Mouse (Mus musculus): Measurements from ENCODE around the gene Rhot2. TPM values are rescaled to one million over a fixed set of nuclear protein-coding genes. Genes with fewer than 3 reads are reported as not detected.

Rhot2 gene
- total RNA-seq (2021): 10 to 100 TPM; 34.9 to 41.5 TPM
- long read RNA-seq, experiment 1, transcript Rhot2-201 (19 exons, 3,189 nt): major isoform, 7 of 17 reads
- long read RNA-seq, experiment 1, partial matches to known transcripts: 5 of 17 reads
- long read RNA-seq, experiment 1, other reads (novel, unspliced or antisense): 5 of 17 reads
- long read RNA-seq, experiment 2, transcript Rhot2-201 (19 exons, 3,189 nt): major isoform, 9 of 28 reads
- long read RNA-seq, experiment 2, partial matches to known transcripts: 12 of 28 reads
- long read RNA-seq, experiment 2, other reads (novel, unspliced or antisense): 6 of 28 reads

GRCm38 (mm10) chr17:25844396-25844901 is at the start of gene Rhot2:
Gene Rhot2 (minus strand): TSS chr17:25844851.
- DNase-seq (ENCODE audit: low spot score in 2 of 2): peak; percentile 88 to 95

DNA sequence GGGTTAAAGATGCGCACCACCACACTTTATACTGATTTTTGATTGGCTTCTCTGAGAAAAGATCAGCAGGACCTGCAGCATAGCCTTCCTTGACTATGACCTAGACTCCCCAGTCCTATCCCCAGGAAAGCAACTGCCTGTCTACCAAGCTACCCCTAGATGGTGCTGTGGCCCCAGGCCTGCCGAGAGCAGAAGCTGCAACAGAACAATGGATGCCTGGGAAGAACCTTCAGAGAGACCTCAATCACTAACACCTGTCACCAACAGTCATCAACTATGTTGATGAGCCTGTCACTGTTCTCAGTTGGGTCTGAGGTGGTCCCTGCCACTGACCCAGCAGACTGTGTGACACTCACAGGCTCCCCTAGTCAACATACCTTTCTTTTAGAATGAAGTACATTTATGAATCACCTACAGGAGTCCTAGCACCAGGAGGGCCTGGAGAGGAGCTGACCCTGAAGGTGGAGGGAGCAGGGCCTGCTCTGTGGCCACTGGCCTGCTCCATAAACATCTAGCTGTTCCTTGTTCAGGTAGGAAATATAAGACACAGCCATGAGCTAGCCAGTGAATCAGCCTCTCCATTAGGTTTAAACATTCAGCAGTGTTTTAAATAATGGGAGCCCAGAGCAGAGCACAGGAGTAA is 49.4 kb upstream of the Rhot2 start:
- peak in 1 of 2 experiments; percentile 63 for DNase-seq (ENCODE audit: low spot score in 2 of 2)

GRCm38 (mm10) chr17:25888837-25889236 is 44.2 kb upstream of the Rhot2 start:
- DNase-seq (ENCODE audit: low spot score in 2 of 2): no peak

- DNase-seq (ENCODE audit: low spot score in 2 of 2): no peak
These were observed 42.8 kb upstream of the Rhot2 start for GRCm38 (mm10) chr17:25887467-25887866.

- DNase-seq (ENCODE audit: low spot score in 2 of 2): no peak
These were observed 42.2 kb upstream of the Rhot2 start for GRCm38 (mm10) chr17:25886806-25887205.

GRCm38 (mm10) chr17:25885636-25886035 is 41.0 kb upstream of the Rhot2 start:
- DNase-seq (ENCODE audit: low spot score in 2 of 2): no peak

DNA sequence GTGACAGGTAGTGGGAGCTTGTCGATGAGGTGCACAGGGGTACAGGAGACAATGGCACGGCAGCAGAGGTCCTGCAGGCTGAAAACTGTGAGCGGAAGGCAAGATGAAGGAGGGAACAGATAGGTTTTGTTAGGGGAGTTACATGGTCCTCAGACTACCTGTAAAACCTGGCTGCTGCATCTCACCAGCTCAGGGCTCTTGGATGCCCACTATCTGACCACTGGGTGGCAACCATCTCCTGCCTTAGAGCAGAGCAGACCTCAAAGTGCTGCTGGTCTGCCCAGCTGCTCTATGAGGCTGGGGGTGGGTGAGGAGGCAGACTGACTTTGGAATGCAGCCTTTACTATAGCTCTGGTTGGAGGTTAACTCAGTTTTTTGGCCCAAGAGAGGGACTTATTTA is 39.2 kb upstream of the Rhot2 start:
- no peak for DNase-seq (ENCODE audit: low spot score in 2 of 2)

DNA sequence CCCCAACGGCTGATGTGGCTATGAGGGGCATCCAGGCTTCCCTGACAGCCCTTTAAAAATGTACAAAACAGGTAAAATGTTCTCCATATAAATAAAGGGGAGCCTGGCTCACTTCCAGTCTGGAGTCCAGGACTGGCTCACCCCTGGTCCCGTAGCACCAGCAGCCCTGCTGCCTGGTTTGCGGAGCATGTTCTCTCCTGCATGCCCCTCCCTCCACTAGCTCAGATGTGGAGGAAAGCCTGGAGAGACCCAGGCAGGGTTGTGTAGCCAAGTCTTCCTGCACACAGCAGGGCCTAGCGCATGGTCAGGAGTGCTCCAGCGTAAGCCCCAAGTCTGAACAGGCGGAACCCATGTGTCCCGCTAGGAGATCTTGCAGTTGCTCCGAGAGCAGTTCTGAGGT is 38.6 kb upstream of the Rhot2 start:
- no peak for DNase-seq (ENCODE audit: low spot score in 2 of 2)

GRCm38 (mm10) chr17:25882306-25882705 is 37.7 kb upstream of the Rhot2 start:
- DNase-seq (ENCODE audit: low spot score in 2 of 2): no peak

GRCm38 (mm10) chr17:25881691-25882090 is 37.0 kb upstream of the Rhot2 start:
- DNase-seq (ENCODE audit: low spot score in 2 of 2): no peak

GRCm38 (mm10) chr17:25880913-25881641 is 36.4 kb upstream of the Rhot2 start:
- DNase-seq (ENCODE audit: low spot score in 2 of 2): no peak

DNA sequence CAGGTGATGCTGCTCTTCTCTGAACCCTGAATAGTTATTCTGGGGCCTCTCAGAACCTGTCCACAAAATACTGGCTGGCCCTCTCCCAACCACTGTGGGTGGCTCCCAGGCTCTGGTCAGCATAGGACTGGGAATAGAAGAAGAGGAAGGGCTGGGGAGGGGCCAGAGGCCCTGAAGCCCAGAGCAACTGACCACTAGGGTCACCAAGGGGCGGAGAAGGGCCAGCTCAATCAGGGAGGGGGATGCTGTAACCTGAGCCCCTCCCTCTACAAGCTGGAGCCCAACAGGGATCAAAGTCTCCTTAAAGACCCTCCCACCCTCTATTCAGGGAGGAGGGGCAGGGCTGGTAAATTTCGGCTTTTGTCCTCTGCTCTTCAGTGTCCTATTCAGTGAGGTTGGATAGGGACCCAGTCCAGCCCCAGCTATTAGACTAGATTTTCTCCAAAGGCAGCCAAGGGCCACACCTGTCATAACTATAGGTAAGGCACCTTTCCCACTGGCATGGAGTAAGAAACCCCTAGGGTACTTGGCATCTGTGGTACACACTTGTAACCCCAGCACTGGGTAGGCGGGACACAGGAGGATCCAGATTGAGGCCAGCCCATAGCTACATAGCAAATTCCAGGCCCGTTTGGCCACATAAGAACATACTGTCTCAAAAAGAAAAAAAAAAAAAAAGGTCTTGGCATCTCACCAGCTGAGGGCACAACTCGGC is 35.7 kb upstream of the Rhot2 start, which contains the start of gene Wfikkn1:
Gene Wfikkn1, minus strand, starts transcription at position 663 of the 715 bp plus-strand sequence.
- DNase-seq (ENCODE audit: low spot score in 2 of 2): no peak

- no peak for DNase-seq (ENCODE audit: low spot score in 2 of 2)
These were observed 35.1 kb upstream of the Rhot2 start for GRCm38 (mm10) chr17:25879750-25880149.

GRCm38 (mm10) chr17:25879261-25879660 is 34.6 kb upstream of the Rhot2 start:
- no peak for DNase-seq (ENCODE audit: low spot score in 2 of 2)

DNA sequence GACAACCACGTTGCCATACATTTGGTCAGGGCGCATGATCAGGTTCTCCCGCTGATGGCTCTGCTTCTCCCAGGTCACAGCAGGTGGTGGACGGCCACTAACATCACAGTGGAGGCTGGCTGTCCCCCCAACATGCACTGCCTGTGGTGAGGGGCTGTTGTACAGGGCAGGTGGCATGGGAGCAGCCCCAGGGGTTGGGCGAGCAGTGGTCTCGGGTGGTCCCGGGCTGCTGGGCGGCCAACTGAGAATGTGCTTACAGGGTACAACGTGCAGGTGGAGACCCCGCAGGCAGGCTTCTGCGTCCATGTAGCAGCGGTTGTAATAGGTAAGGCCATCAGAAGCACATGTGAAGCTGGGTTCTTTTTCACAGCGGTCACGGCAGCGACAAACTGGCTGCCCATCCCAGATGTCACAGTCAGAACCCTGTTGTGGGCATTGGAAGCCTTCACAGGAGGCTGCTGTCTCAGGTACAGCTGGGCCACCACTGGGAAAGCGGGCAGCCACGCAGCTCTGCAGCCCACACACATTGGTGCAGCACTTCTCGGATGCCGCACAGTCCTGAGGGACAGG is 34.0 kb upstream of the Rhot2 start:
- DNase-seq (ENCODE audit: low spot score in 2 of 2): no peak

DNA sequence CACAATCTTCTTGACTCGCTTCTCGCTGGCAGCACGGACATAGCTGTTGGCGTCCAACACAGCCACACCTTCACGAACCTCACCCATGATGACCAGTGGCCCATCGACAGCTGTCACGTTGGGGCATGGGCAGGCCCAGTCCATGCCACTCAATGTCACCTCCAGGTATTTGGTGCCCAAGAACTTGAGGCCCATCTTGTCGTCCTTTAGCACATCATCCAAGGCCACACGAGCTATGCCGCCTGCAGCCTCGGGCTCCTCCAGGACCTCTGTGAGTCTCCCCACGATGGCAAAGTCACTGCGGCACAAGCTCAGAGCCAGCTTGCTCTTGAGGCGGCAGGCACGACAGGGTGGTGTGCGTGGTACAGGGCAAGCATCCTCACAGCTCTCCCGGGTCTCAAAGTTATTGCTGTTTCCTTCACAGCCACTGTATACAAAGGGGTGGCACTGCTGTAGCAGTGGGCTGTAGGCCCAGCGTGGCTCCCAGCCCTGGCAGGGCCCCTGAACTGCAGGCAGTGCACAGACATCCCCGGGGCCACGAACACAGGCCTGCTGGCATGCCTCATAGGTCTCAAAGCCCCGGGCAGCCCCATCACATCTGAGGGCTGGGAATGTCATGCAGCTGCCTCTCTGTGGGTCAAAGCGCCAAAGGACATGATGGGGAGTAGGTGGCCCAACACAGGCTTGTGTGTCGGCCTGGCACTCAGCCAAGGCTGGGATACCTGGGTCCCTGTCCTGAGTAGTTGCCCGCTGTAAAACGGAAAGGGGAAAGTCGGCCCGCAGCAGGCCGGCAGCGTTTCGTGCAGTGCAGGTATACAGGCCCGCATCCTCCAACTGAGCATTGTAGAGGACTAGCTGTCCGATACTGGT is 33.3 kb upstream of the Rhot2 start:
- DNase-seq (ENCODE audit: low spot score in 2 of 2): no peak

DNA sequence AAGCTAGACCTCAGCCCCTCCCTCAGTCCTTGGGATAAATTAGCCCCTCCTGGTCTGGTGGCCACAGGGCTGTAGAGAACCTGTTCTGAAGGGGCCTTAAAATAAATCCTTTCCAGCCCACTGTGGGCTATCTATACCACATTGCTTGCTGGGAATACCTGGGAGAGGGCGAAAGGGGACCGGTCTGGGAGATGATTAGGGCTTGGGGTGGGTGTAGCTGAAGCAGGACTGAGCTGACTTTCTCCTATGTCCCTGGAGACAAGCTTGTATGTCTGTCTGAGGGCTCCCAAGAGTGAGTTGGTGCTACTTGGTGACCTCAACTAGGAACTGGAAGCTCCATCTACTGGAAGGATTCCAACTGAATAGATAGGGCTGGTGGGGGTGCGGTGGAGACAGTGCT is 32.4 kb upstream of the Rhot2 start:
- DNase-seq (ENCODE audit: low spot score in 2 of 2): no peak

DNA sequence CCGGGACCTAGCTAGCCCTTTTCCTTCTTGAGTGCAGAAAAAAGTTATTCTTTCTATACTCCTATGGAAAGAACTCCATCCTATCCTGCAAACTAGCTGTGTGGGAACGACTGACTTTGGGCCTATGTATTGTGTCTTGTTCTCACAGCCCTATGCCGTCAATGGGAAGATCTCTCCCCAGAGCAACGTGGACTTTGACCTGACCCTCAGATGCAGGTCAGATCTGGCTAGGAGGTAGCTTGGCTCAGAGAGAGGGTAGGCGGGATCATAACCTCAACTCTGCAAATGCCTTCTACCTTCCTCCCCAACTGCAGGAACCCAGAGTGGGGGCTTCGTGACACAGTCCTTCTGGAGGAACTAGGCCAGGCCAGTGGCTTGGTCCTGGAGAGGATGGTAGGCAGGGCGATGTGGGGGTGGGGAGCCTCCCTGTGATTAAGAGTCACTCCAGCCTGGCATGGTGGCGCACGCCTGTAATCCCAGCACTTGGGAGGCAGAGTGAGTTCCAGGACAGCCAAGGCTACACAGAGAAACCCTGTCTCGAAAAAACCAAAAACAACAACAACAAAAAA is 31.8 kb upstream of the Rhot2 start:
- no peak for DNase-seq (ENCODE audit: low spot score in 2 of 2)
